Mouse (Mus musculus): ENCODE measurements around the gene Prickle1. TPM values are rescaled to one million over a fixed set of nuclear protein-coding genes. Genes with fewer than 3 reads are reported as not detected.
A peak's percentile ranks its signal among the peaks of the same experiment; 100 is the strongest.

The Prickle1 gene
- polyA plus RNA-seq, 1 experiment from 2014 or later = 40.6 TPM

GRCm38 (mm10) chr15:93568911-93569310, 26.8 kb downstream of the Prickle1 start:
- Histone ChIP-seq H3K27ac (replicated peaks in 1 of 2; ENCODE audit: control insufficient read depth in 1 of 2, insufficient read depth in 1 of 2, low read depth in 2 of 2, low read length in 2 of 2) (0 out of 4 replicates have a peak overlapping the region, but pooled peaks of 1 of the 2 experiments have one; percentile 12), H3K27me3 (ENCODE audit: control insufficient read depth, insufficient read depth, low read length) (no peaks in the 10 kb centered on the region), H3K9me3 (ENCODE audit: control insufficient read depth, low read length) (0 out of 2 replicates have a peak, but pooled peaks cover 4% of the 10 kb centered on the region), H3K4me2 (ENCODE audit: low read length) (no peak overlapping the region), H3K4me3 (ENCODE audit: control insufficient read depth in 1 of 2, insufficient read depth in 1 of 2, low read depth in 1 of 2, low read length in 2 of 2) (no peak overlapping the region), H3K9ac (ENCODE audit: low read length) (no peak overlapping the region), H3K4me1 (ENCODE audit: control insufficient read depth in 2 of 2, insufficient read depth in 2 of 2, low read length in 2 of 2) (peaks cover 13 to 29% of the 10 kb centered on the region in 2 experiments), H3K36me3 (ENCODE audit: control insufficient read depth, insufficient read depth, low read length) (peaks cover 12% of the 10 kb centered on the region; the same call in 1 of the 2 replicates)
- 69% methylated on average over 3 of the region's 3 CpGs for WGBS
- no peak for ATAC-seq (ENCODE audit: insufficient number of reproducible peaks, insufficient read depth, low FRiP score, low read depth)

GRCm38 (mm10) chr15:93567546-93568307, 28.0 kb downstream of the Prickle1 start:
- Histone ChIP-seq H3K27ac (replicated peaks in 1 of 2; ENCODE audit: control insufficient read depth in 1 of 2, insufficient read depth in 1 of 2, low read depth in 2 of 2, low read length in 2 of 2) (peak overlapping the region; percentile 78 to 84), H3K9ac (ENCODE audit: low read length) (peak overlapping the region; percentile 22), H3K36me3 (ENCODE audit: control insufficient read depth, insufficient read depth, low read length) (peaks cover 12% of the 10 kb centered on the region; the same call in 1 of the 2 replicates), H3K4me3 (ENCODE audit: control insufficient read depth in 1 of 2, insufficient read depth in 1 of 2, low read depth in 1 of 2, low read length in 2 of 2) (0 out of 4 replicates have a peak overlapping the region, but pooled peaks of 1 of the 2 experiments have one; percentile 6), H3K9me3 (ENCODE audit: control insufficient read depth, low read length) (0 out of 2 replicates have a peak, but pooled peaks cover 4% of the 10 kb centered on the region), H3K27me3 (ENCODE audit: control insufficient read depth, insufficient read depth, low read length) (no peaks in the 10 kb centered on the region), H3K4me2 (ENCODE audit: low read length) (peak overlapping the region; percentile 50), H3K4me1 (ENCODE audit: control insufficient read depth in 2 of 2, insufficient read depth in 2 of 2, low read length in 2 of 2) (peaks cover 17 to 36% of the 10 kb centered on the region in 2 experiments)
- ATAC-seq (ENCODE audit: insufficient number of reproducible peaks, insufficient read depth, low FRiP score, low read depth) = no peak
- 43% methylated on average over 14 of the region's 14 CpGs for WGBS

- no peaks in the 10 kb centered on the region for H3K9me3 ChIP-seq (ENCODE audit: control insufficient read depth, low read length)
- H3K4me2 ChIP-seq (ENCODE audit: low read length) = no peak overlapping the region
- H3K36me3 ChIP-seq (ENCODE audit: control insufficient read depth, insufficient read depth, low read length) = peaks cover 11% of the 10 kb centered on the region; the same call in 1 of the 2 replicates
- 55% methylated on average over 5 of the region's 5 CpGs for WGBS
- H3K4me1 ChIP-seq (ENCODE audit: control insufficient read depth in 2 of 2, insufficient read depth in 2 of 2, low read length in 2 of 2) = peaks cover 32 to 55% of the 10 kb centered on the region in 2 experiments
- no peak for ATAC-seq (ENCODE audit: insufficient number of reproducible peaks, insufficient read depth, low FRiP score, low read depth)
- H3K9ac ChIP-seq (ENCODE audit: low read length) = 0 out of 2 replicates have a peak overlapping the region, but pooled peaks have one; percentile 3
- H3K27ac ChIP-seq (replicated peaks in 1 of 2; ENCODE audit: control insufficient read depth in 1 of 2, insufficient read depth in 1 of 2, low read depth in 2 of 2, low read length in 2 of 2) = no peak overlapping the region
- H3K27me3 ChIP-seq (ENCODE audit: control insufficient read depth, insufficient read depth, low read length) = no peaks in the 10 kb centered on the region
- H3K4me3 ChIP-seq (ENCODE audit: control insufficient read depth in 1 of 2, insufficient read depth in 1 of 2, low read depth in 1 of 2, low read length in 2 of 2) = no peak overlapping the region
These were observed 32.2 kb downstream of the Prickle1 start for GRCm38 (mm10) chr15:93563491-93563890.

- H3K4me3 ChIP-seq (ENCODE audit: control insufficient read depth in 1 of 2, insufficient read depth in 1 of 2, low read depth in 1 of 2, low read length in 2 of 2) = no peak overlapping the region
- 53% methylated on average over 6 of the region's 6 CpGs for WGBS
- peaks cover 21 to 37% of the 10 kb centered on the region in 2 experiments for H3K4me1 ChIP-seq (ENCODE audit: control insufficient read depth in 2 of 2, insufficient read depth in 2 of 2, low read length in 2 of 2)
- no peaks in the 10 kb centered on the region for H3K27me3 ChIP-seq (ENCODE audit: control insufficient read depth, insufficient read depth, low read length)
- H3K36me3 ChIP-seq (ENCODE audit: control insufficient read depth, insufficient read depth, low read length) = peaks cover 15% of the 10 kb centered on the region; the same call in 1 of the 2 replicates
- H3K27ac ChIP-seq (replicated peaks in 1 of 2; ENCODE audit: control insufficient read depth in 1 of 2, insufficient read depth in 1 of 2, low read depth in 2 of 2, low read length in 2 of 2) = no peak overlapping the region
- H3K9me3 ChIP-seq (ENCODE audit: control insufficient read depth, low read length) = no peaks in the 10 kb centered on the region
- H3K4me2 ChIP-seq (ENCODE audit: low read length) = no peak overlapping the region
- H3K9ac ChIP-seq (ENCODE audit: low read length) = no peak overlapping the region
- no peak for ATAC-seq (ENCODE audit: insufficient number of reproducible peaks, insufficient read depth, low FRiP score, low read depth)
These were observed 34.2 kb downstream of the Prickle1 start for GRCm38 (mm10) chr15:93561540-93561939.

- H3K9ac ChIP-seq (ENCODE audit: low read length) = no peak overlapping the region
- WGBS = 90% methylated on average over 12 of the region's 12 CpGs
These were observed 37.3 kb downstream of the Prickle1 start for GRCm38 (mm10) chr15:93558421-93558820.

GRCm38 (mm10) chr15:93555719-93556118, 40.0 kb downstream of the Prickle1 start:
- Histone ChIP-seq H3K4me1 (ENCODE audit: control insufficient read depth in 2 of 2, insufficient read depth in 2 of 2, low read length in 2 of 2) (peaks cover 20 to 58% of the 10 kb centered on the region in 2 experiments), H3K9ac (ENCODE audit: low read length) (no peak overlapping the region), H3K36me3 (ENCODE audit: control insufficient read depth, insufficient read depth, low read length) (0 out of 2 replicates have a peak, but pooled peaks cover 8% of the 10 kb centered on the region), H3K4me3 (ENCODE audit: control insufficient read depth in 1 of 2, insufficient read depth in 1 of 2, low read depth in 1 of 2, low read length in 2 of 2) (no peak overlapping the region), H3K4me2 (ENCODE audit: low read length) (no peak overlapping the region), H3K27ac (replicated peaks in 1 of 2; ENCODE audit: control insufficient read depth in 1 of 2, insufficient read depth in 1 of 2, low read depth in 2 of 2, low read length in 2 of 2) (no peak overlapping the region; a peak in 1 of 4 replicates), H3K9me3 (ENCODE audit: control insufficient read depth, low read length) (no peaks in the 10 kb centered on the region), H3K27me3 (ENCODE audit: control insufficient read depth, insufficient read depth, low read length) (no peaks in the 10 kb centered on the region)
- ATAC-seq (ENCODE audit: insufficient number of reproducible peaks, insufficient read depth, low FRiP score, low read depth) = no peak
- WGBS = 41% methylated on average over 8 of the region's 8 CpGs

More at GRCm38 (mm10) chr15:93558421-93558820, 37.3 kb downstream of the Prickle1 start:
- Histone ChIP-seq H3K4me1 (ENCODE audit: control insufficient read depth in 2 of 2, insufficient read depth in 2 of 2, low read length in 2 of 2) (peaks cover 25 to 55% of the 10 kb centered on the region in 2 experiments), H3K27me3 (ENCODE audit: control insufficient read depth, insufficient read depth, low read length) (no peaks in the 10 kb centered on the region), H3K4me2 (ENCODE audit: low read length) (no peak overlapping the region), H3K36me3 (ENCODE audit: control insufficient read depth, insufficient read depth, low read length) (0 out of 2 replicates have a peak, but pooled peaks cover 8% of the 10 kb centered on the region), H3K27ac (replicated peaks in 1 of 2; ENCODE audit: control insufficient read depth in 1 of 2, insufficient read depth in 1 of 2, low read depth in 2 of 2, low read length in 2 of 2) (no peak overlapping the region), H3K9me3 (ENCODE audit: control insufficient read depth, low read length) (no peaks in the 10 kb centered on the region), H3K4me3 (ENCODE audit: control insufficient read depth in 1 of 2, insufficient read depth in 1 of 2, low read depth in 1 of 2, low read length in 2 of 2) (no peak overlapping the region)
- no peak for ATAC-seq (ENCODE audit: insufficient number of reproducible peaks, insufficient read depth, low FRiP score, low read depth)

- Histone ChIP-seq H3K4me2 (ENCODE audit: low read length) (peak overlapping the region; percentile 22), H3K9me3 (ENCODE audit: control insufficient read depth, low read length) (no peaks in the 10 kb centered on the region), H3K4me3 (ENCODE audit: control insufficient read depth in 1 of 2, insufficient read depth in 1 of 2, low read depth in 1 of 2, low read length in 2 of 2) (no peak overlapping the region), H3K36me3 (ENCODE audit: control insufficient read depth, insufficient read depth, low read length) (0 out of 2 replicates have a peak, but pooled peaks cover 8% of the 10 kb centered on the region), H3K4me1 (ENCODE audit: control insufficient read depth in 2 of 2, insufficient read depth in 2 of 2, low read length in 2 of 2) (peaks cover 23 to 58% of the 10 kb centered on the region in 2 experiments), H3K27ac (replicated peaks in 1 of 2; ENCODE audit: control insufficient read depth in 1 of 2, insufficient read depth in 1 of 2, low read depth in 2 of 2, low read length in 2 of 2) (peak overlapping the region; percentile 54 to 73), H3K27me3 (ENCODE audit: control insufficient read depth, insufficient read depth, low read length) (no peaks in the 10 kb centered on the region), H3K9ac (ENCODE audit: low read length) (peak overlapping the region; percentile 14; the same call in 1 of the 2 replicates)
- ATAC-seq (ENCODE audit: insufficient number of reproducible peaks, insufficient read depth, low FRiP score, low read depth) = peak; percentile 66; the same call in 1 of the 2 replicates
- WGBS = 40% methylated on average over 12 of the region's 12 CpGs
These were observed 41.4 kb downstream of the Prickle1 start for GRCm38 (mm10) chr15:93554203-93554851.
